Mouse (Mus musculus) heart, adult 9 months (tissue): ENCODE measurements around the gene Lpin1.

Experiments
- DNase-seq, 2 experiments: peaks; one replicate each; pipeline ENCODE4 v3.0.0; 2022; ENCODE audit warnings: low spot score in 2 of 2

Gene Lpin1

DNA sequence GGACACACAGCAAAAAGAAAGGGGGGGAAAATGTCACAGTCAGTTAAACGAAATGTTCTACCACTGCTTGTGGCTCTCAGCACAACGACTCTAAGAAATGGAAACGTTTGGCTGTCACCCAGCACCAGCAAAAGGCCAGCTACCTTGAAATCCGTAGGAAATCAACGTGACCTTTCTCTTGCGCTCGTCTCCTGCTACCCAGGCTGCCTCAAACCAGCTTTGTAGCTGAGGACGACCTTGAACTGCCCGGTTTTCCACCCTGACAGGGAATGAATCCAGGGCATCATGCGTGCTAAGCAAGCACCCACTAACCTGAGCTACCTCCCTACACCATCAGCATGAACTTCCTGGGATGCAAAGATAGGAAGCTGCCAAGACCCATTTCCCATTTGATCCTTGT lies 39.5 kb downstream of the Lpin1 start:
- no peak for DNase-seq

DNA sequence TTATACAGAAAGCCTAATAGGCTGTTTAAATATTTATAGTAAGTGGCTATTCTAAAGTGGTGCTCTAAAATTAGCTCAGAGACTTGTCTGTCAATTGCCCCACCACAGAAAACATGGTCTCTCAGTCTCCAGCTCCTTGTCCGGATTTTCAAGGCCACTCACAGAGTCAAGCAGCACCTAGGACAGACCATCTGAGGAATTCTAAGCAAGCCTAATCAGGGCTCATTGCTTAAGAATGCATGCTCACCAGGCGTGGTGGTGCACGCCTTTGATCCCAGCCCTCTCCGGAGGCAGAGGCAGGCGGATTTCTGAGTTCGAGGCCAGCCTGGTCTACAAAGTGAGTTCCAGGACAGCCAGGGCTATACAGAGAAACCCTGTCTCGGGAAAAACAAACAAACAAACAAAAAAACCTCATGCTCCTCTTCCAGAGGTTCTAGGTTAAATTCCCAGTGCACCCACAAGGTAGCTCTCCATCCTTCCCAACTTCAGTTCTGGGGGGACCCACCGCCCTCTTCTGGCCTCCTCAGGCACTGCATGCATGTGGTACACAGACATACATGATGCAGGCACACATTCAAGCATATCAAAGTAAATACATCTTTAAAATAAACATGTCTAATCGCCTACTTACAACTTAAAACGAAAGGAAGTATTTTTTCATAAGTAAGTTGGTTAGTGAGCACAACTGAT lies 40.2 kb downstream of the Lpin1 start:
- no peak for DNase-seq

- DNase-seq, result no peak
Measured at GRCm38 (mm10) chr12:16568936-16569650, 41.7 kb downstream of the Lpin1 start.

- peak; percentile 42 to 68 for DNase-seq
Measured at GRCm38 (mm10) chr12:16568496-16568895, 42.3 kb downstream of the Lpin1 start.

DNA sequence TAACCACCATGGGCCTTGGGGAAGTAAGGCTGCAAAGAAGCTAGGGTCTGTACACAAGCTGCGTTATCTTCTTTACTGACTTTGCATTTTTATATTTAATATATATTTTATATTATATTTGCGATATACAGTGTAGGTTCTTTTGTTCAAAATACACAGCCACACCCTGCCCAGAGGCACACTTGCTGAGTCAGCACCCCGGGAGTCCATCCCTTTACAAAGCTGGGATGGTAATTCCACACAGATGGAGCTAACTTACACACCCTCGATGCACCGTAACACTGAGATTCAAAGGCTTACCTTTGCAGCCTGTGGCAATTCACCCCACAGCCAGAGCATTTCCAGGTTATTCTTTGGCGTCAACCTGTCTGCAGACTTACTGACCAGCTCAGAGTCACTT lies 42.7 kb downstream of the Lpin1 start:
- DNase-seq, result no peak

- DNase-seq, result no peak
Measured at GRCm38 (mm10) chr12:16563427-16563826, 47.3 kb downstream of the Lpin1 start.

- DNase-seq, result no peak
Measured at GRCm38 (mm10) chr12:16562647-16563046, 48.1 kb downstream of the Lpin1 start.

DNA sequence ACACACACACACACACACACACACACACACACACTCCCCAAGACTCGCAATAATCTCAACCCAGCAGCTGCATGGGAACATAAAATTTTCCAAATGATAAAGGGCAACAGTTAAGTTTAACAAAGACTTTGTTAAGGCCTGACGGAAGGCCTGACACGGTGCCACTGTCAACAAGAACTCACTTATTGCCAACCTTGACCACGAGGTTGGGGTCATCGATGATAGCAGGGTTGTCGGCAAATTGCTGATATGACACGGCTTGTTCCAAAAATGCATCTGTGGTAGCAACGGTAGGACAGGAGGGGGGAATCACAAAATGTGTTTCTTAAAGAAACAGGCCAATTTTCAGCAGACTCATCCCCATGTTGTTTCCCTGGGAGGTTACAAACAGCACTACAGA lies 48.6 kb downstream of the Lpin1 start:
- DNase-seq, result no peak

DNA sequence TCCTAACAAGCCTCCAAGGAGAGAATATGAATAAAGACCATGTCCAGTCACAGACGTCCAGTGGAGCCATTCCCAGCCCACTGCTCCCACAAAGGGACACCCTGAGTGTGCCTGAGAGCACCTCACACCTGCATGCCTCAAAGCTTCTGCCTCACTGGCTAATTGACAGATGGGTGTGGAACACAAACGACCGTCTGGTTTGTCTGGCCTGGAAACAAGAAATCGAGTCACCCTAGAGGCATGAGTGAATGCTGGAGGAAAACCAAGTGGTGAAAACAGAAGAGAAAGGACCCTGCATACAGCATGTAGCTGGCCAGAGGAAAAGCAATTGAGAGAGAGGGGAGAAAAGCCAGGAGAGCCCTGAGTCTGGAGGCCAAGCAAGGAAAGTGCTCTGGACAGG lies 53.5 kb downstream of the Lpin1 start:
- DNase-seq, result no peak

GRCm38 (mm10) chr12:16554171-16554570 lies 56.6 kb downstream of the Lpin1 start:
- DNase-seq, result no peak

DNA sequence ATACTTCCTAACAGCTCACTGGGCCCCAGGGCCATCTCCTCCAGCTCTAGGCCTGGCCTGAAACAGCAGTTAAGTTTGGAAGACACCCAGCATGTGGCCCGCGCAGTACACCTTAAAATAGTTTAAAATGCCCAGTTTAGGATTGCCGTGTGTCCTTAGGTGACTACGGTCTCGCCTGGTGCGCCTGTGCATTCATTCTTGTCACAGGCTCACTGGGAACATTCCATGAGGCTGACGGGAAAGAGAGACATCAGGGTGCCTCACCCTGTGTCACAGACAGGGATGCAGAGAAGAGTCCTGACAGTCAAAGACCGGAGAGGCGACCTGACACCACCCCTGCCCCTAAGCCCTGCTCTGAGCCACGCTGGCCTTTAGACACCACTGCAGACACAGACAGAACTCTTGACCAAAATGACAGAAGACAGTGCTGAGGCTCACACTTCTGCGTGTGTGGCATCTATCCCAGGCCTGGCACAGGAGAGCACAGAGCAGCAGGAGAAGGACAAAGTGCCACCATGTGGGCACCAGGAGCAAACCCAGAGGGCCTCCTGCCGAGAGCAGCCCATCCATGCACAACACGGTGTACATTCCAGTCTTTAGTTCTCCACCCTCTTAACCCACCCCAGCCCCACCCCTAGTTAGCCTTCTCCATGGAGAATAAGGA lies 58.5 kb downstream of the Lpin1 start:
- peak; percentile 23 to 31 for DNase-seq

- peak; percentile 26 to 50 for DNase-seq
Measured at GRCm38 (mm10) chr12:16550983-16551454, 59.7 kb downstream of the Lpin1 start.

- DNase-seq, result no peak
Measured at GRCm38 (mm10) chr12:16548824-16549375, 61.9 kb downstream of the Lpin1 start.

- no peak for DNase-seq
Measured at GRCm38 (mm10) chr12:16541606-16542005, 69.2 kb downstream of the Lpin1 start.

DNA sequence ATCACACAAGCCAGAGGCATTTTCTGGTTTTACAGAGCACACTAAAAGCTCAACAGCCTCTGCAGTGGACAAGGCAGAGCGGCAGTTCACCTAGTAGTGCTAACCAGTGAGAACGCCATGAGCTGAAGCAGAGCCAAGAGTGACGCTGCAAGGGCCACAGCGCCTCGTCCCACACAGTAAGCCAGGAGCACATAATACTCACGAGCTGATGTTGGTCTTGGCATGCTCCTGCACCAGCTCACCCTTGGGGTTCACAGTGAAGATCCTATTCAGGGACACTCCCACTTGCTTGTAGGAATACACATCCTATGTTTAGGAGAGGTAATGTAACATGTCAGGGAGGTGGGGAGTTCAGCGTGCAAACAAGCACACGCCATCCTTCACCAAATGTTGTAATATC lies 70.1 kb downstream of the Lpin1 start:
- DNase-seq, result no peak

DNA sequence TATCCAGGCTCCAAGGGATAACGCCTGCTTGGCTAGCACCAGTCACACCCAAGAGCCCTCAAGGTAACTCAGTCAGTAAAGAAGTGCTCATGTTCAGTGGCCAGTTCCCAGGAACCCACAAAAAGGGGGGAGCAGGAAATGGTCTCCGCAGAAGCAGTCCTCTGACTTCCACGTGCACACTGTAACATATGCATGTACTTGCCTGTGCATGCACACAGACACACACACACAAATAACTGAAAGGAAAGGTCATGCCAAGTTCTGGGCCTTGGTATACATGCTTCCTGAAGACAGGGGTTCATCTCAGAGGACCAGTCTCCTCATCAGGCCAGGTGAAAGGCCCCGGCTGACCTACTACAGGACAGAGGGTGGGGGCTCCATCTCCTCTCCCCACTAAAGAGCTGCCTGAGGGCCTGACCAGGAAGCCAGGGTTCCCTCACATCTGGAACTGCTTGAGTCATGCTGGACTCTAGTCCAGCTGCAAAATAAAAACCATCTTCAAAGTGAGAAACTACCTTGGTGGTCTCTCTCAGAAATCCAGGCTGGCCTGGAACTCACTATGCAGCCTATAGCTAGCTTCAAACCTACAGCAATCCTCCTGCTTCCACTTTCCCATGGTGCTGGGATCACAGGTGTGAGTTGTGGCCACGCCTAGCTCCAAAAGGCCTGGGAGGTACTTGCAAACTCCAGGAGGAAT lies 70.7 kb downstream of the Lpin1 start:
- DNase-seq, result no peak

DNA sequence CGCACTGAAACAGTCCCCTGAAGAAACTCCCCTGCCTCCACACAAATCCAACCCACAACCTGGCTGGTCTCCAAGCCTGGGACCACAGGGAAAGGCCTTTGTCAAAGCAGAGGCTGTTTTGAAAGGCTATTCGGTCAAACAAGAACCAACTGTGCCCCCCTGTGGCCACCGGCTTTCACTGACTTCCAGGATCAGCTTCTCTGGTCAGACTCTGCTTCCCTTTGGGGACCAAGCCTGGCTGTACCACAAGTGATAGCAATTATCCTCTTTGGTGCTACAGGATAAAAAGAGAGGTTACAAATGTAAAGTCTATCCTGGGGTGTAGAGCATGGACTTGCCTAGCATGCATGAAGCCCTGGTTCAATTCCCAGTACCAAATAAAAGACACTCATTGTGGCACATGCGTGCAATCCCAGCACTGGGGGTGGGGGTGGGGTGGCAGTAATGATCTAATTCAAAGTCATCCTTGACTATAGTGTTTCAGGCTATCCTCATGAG lies 77.4 kb downstream of the Lpin1 start:
- DNase-seq, result peak; percentile 69 to 74

DNA sequence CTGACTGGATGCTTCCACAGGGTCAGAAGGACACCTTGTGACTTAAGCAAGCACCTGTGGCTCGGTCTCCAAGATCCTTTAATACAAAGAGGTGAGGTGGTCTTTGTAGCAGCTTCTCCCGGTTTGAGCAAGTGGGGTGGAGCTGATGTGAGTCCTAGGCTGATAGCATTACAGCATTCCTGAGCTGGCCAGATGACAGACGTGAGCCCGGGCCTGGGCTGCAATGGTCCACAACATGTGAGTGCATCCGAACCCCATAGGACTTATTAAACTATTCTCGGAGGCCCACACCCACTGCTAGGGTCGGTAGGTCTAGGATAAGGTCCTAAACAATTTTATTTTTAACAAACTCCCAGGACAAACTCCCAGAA lies 77.9 kb downstream of the Lpin1 start:
- no peak for DNase-seq

- peak; percentile 57 for DNase-seq
Measured at GRCm38 (mm10) chr12:16531956-16532859, 78.6 kb downstream of the Lpin1 start.

DNA sequence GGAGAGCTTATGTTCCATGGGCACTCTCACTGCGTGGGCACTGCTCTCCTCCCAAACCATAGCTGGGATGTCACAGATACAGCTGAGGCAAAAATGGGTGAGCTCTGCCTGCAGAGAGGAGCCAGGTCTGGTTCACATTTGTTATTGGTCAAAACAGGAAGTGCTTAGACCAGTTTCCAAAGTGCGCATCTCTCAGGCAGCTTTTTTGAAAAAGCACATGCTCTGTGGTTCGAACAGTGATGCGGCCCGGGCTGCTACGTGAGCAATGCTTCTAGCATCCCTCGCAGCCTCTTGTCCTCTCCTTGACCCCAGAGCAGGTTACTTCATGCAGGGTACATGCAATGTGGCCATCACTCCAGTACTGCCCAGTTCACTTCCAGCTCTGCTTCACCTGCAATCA lies 82.1 kb downstream of the Lpin1 start:
- no peak for DNase-seq

GRCm38 (mm10) chr12:16527941-16528340 lies 82.8 kb downstream of the Lpin1 start:
- no peak for DNase-seq
